In the genomic region with DNA sequence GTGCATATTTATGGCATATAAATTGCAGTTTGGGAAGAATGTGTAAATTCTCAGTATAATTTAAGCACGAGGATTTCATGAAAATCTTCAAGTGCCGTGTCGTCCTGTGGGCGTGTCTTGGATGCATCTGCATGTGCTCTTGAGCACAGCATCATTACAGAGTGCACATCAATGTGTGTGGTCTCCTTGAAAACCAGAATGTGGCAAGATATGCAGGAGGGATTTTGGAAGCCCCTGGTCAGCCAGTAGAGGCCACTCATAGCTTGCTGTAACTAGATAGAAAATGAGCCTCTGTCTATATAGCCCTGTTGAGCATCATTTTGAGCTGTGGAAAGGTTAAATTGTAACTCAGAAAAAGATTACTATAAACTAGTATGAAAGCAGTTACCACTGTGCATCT, we compare ENCODE assay signal across 15 mouse cellular contexts.
DNase-seq lines count a peak whose midpoint lies in the region; ATAC-seq and TF ChIP-seq lines count a peak whose summit lies in the region.
"Had no signal": no experiment of that assay in that cellular context is flagged by ENCODE, and none has a peak within 500 bp of the region (broad histone marks: within the 10 kb centered on the region; RNA-seq: fewer than 3 reads in every experiment).

No protein-coding gene starts in this region.

- no peaks in the 10 kb centered on the region for H3K9me3 ChIP-seq in forebrain, embryonic 14.5 days (replicated peaks; ENCODE audit: control insufficient read depth, low read length)
- no peaks in the 10 kb centered on the region for H3K9me3 ChIP-seq in forebrain, embryonic 13.5 days (replicated peaks)
- no peaks in the 10 kb centered on the region for H3K9me3 ChIP-seq in midbrain, postnatal 0 days (ENCODE audit: low read length)
- H3K9me3 ChIP-seq: heart, embryonic 15.5 days; hindbrain, embryonic 15.5 days; neural tube, embryonic 13.5 days had no signal

- no peak overlapping the region for H3K4me3 ChIP-seq in forebrain, embryonic 14.5 days (ENCODE audit: low read depth, low read length)
- H3K4me3 ChIP-seq in forebrain, embryonic 13.5 days: no peak overlapping the region
- H3K4me3 ChIP-seq in layer of hippocampus, adult 2 months: no peak overlapping the region
- H3K4me3 ChIP-seq in midbrain, postnatal 0 days (ENCODE audit: low read depth, low read length): no peak overlapping the region
- H3K4me3 ChIP-seq: heart, embryonic 15.5 days; hindbrain, embryonic 15.5 days; neural tube, embryonic 13.5 days had no signal

- no peak overlapping the region for H3K9ac ChIP-seq in forebrain, embryonic 14.5 days (ENCODE audit: low read length)
- H3K9ac ChIP-seq in forebrain, embryonic 13.5 days: no peak overlapping the region
- H3K9ac ChIP-seq in midbrain, postnatal 0 days (replicated peaks; ENCODE audit: low read length, poor library complexity, severe bottlenecking): no peak overlapping the region
- H3K9ac ChIP-seq: heart, embryonic 15.5 days; hindbrain, embryonic 15.5 days; neural tube, embryonic 13.5 days had no signal

- ATAC-seq in forebrain, embryonic 14.5 days: no peak
- no peak for ATAC-seq in forebrain, embryonic 13.5 days
- no peak for ATAC-seq in midbrain, postnatal 0 days (ENCODE audit: low FRiP score)
- ATAC-seq: Patski had no signal

- no peaks in the 10 kb centered on the region for H3K4me1 ChIP-seq in forebrain, embryonic 14.5 days (ENCODE audit: control insufficient read depth, insufficient read depth, low read length)
- H3K4me1 ChIP-seq in forebrain, embryonic 13.5 days: peaks cover 14% of the 10 kb centered on the region
- 0 out of 2 replicates have a peak, but pooled peaks cover 4% of the 10 kb centered on the region for H3K4me1 ChIP-seq in midbrain, postnatal 0 days (ENCODE audit: insufficient read depth, low read length)

- H3K4me2 ChIP-seq in forebrain, embryonic 14.5 days (ENCODE audit: low read length): no peak overlapping the region
- H3K4me2 ChIP-seq in forebrain, embryonic 13.5 days: no peak overlapping the region
- no peak overlapping the region for H3K4me2 ChIP-seq in midbrain, postnatal 0 days (ENCODE audit: low read depth, low read length, poor library complexity, severe bottlenecking)
- H3K4me2 ChIP-seq: heart, embryonic 15.5 days; hindbrain, embryonic 15.5 days; neural tube, embryonic 13.5 days had no signal

- DNase-seq in forebrain, embryonic 14.5 days (ENCODE audit: low spot score): peak; percentile 25
- DNase-seq in layer of hippocampus, adult 2 months (ENCODE audit: low spot score in 2 of 2): no peak
- no peak for DNase-seq in layer of hippocampus, adult 11-12 months (ENCODE audit: low spot score)
- peak; percentile 55 for DNase-seq in brain, embryonic 14.5 days (ENCODE audit: low read depth)
- DNase-seq in midbrain, postnatal 0 days (ENCODE audit: low spot score): peak; percentile 64
- DNase-seq in spleen, postnatal 4 days (ENCODE audit: low spot score in 2 of 2): no peak
- DNase-seq: cerebellum, adult 18-20 months; heart, adult 18-20 months; thymus, postnatal 36 days had no signal

- 69% methylated on average over 4 of the region's 4 CpGs for WGBS in forebrain, embryonic 14.5 days
- 63% methylated on average over 4 of the region's 4 CpGs for WGBS in forebrain, embryonic 13.5 days
- 69% methylated on average over 4 of the region's 4 CpGs for WGBS in midbrain, postnatal 0 days

- TF ChIP-seq POLR2A in brain, embryonic 14.5 days (IDR thresholded peaks at IDR 0.05; ENCODE audit: borderline replicate concordance, extremely low read depth, insufficient read depth, insufficient read length, poor library complexity, severe bottlenecking): no peak

- H3K27me3 ChIP-seq in forebrain, embryonic 14.5 days (replicated peaks; ENCODE audit: control insufficient read depth, insufficient read depth, low read length): no peaks in the 10 kb centered on the region
- H3K27me3 ChIP-seq in forebrain, embryonic 13.5 days: no peaks in the 10 kb centered on the region
- no peaks in the 10 kb centered on the region for H3K27me3 ChIP-seq in midbrain, postnatal 0 days (ENCODE audit: insufficient read depth, low read length)
- H3K27me3 ChIP-seq: heart, embryonic 15.5 days; hindbrain, embryonic 15.5 days; neural tube, embryonic 13.5 days; Patski had no signal

- no peak overlapping the region for H3K27ac ChIP-seq in forebrain, embryonic 14.5 days (ENCODE audit: low read depth, low read length)
- no peak overlapping the region for H3K27ac ChIP-seq in forebrain, embryonic 13.5 days
- H3K27ac ChIP-seq in layer of hippocampus, adult 2 months: no peak overlapping the region
- H3K27ac ChIP-seq in midbrain, postnatal 0 days (ENCODE audit: low read depth, low read length): no peak overlapping the region
- H3K27ac ChIP-seq: heart, embryonic 15.5 days; hindbrain, embryonic 15.5 days; macrophage; neural tube, embryonic 13.5 days had no signal

- peak; percentile 24; the same call in 1 of the 2 replicates for TF ChIP-seq CTCF in layer of hippocampus, adult 2 months (conservative IDR thresholded peaks at IDR 0.05)
- peak; percentile 38; the same call in 1 of the 2 replicates for TF ChIP-seq CTCF in brain, embryonic 14.5 days (IDR thresholded peaks at IDR 0.05; ENCODE audit: borderline replicate concordance, extremely low read depth, insufficient read depth, insufficient read length)
- peak; percentile 70 for TF ChIP-seq CTCF in midbrain, postnatal 0 days (IDR thresholded peaks at IDR 0.05)

- no peaks in the 10 kb centered on the region for H3K36me3 ChIP-seq in forebrain, embryonic 14.5 days (ENCODE audit: control insufficient read depth, insufficient read depth, low read length)
- H3K36me3 ChIP-seq in forebrain, embryonic 13.5 days (ENCODE audit: poor library complexity, severe bottlenecking): no peaks in the 10 kb centered on the region
- no peaks in the 10 kb centered on the region for H3K36me3 ChIP-seq in midbrain, postnatal 0 days (ENCODE audit: insufficient read depth, low read length)
- H3K36me3 ChIP-seq: heart, embryonic 15.5 days; hindbrain, embryonic 15.5 days; neural tube, embryonic 13.5 days had no signal

Comparison
In these comparisons a context has a peak if more than half of its experiments do, and no peak if none do; other contexts are left out.
1. DNase-seq: peak in forebrain, embryonic 14.5 days (single experiment), brain, embryonic 14.5 days (single experiment) and midbrain, postnatal 0 days (single experiment); none in layer of hippocampus, adult 2 months (0 of 2), layer of hippocampus, adult 11-12 months (single experiment) and spleen, postnatal 4 days (0 of 2).
2. Peak in every context shown above with its lines, with median percentiles within 50 percentile points of each other: CTCF ChIP-seq.